Mouse (Mus musculus) neural tube, embryonic 14.5 days (tissue): ENCODE measurements around the gene 2210408I21Rik. TPM values are rescaled to one million over a fixed set of nuclear protein-coding genes. Genes with fewer than 3 reads are reported as not detected.

Experiments
- polyA plus RNA-seq: library from polyadenylated mRNA; unstranded; fragments of >200 nt; fragmentation: Nextera tagmentation; extraction: Ambion mirVana; gene quantifications from 2 replicates; pipeline ENCODE4 v1.2.1, GENCODE M21; 2014

2210408I21Rik gene
- polyA plus RNA-seq, 1 experiment from 2014 or later, result 14.6 TPM

Other genes with a start within 250 kb of the 2210408I21Rik start
- gene Slf1, start 67 bp upstream of the 2210408I21Rik start, polyA plus RNA-seq, result 29.9 and 34.5 TPM in 2 replicates